Mouse (Mus musculus) CH12.LX (cell line): ENCODE data around the gene Kcnh6. TPM values are rescaled to one million over a fixed set of nuclear protein-coding genes. Genes with fewer than 3 reads are reported as not detected.

Experiments used
- DNase-seq: peaks from one replicate; pipeline ENCODE4 v3.0.0-alpha.2; 2013; ENCODE audit errors: extremely low read depth
- H3K27ac ChIP-seq: 2 replicates; pipeline ENCODE4 v1.5.1; 2012; ENCODE audit warnings: low read depth, mild to moderate bottlenecking, control low read depth, moderate library complexity; ENCODE audit not compliant: insufficient read depth
- H3K27me3 ChIP-seq: replicated peaks from 2 replicates; pipeline ENCODE3; 2012; ENCODE audit warnings: inconsistent platforms
- H3K36me3 ChIP-seq, 2 experiments: replicated peaks in 1 of 2; 2 replicates each; pipeline versions ENCODE3 to v1.6.1; 2012; ENCODE audit warnings: inconsistent platforms in 1 of 2, low read length in 1 of 2, mild to moderate bottlenecking in 1 of 2, mixed read lengths in 1 of 2, moderate library complexity in 1 of 2; ENCODE audit not compliant: control insufficient read depth in 1 of 2, insufficient read depth in 1 of 2
- H3K4me1 ChIP-seq, 2 experiments: 2 replicates each; pipeline ENCODE4 v1.6.1; 2012; ENCODE audit warnings: inconsistent platforms in 1 of 2, moderate library complexity in 1 of 2; ENCODE audit not compliant: insufficient read depth in 2 of 2, control insufficient read depth in 1 of 2
- H3K4me2 ChIP-seq: 2 replicates; pipeline ENCODE4 v1.6.1; 2012; ENCODE audit warnings: low read depth, mild to moderate bottlenecking, control low read depth; ENCODE audit not compliant: poor library complexity, insufficient read depth, severe bottlenecking
- H3K4me3 ChIP-seq, 3 experiments: fragments of 150-350 bp in 1 of 3; sonication (generic) in 1 of 3; replicated peaks in 1 of 3; 2 replicates each; pipeline versions ENCODE3 to v1.5.1; 2011 to 2012; ENCODE audit warnings: low read depth in 2 of 3, low read length in 2 of 3, mild to moderate bottlenecking in 2 of 3, moderate library complexity in 2 of 3, control low read depth in 1 of 3, improper control_type of control experiment in 1 of 3, inconsistent platforms in 1 of 3, mixed read lengths in 1 of 3; ENCODE audit not compliant: poor library complexity in 1 of 3
- H3K79me2 ChIP-seq: replicated peaks from 2 replicates; pipeline ENCODE4 v1.6.1; 2012; ENCODE audit warnings: mild to moderate bottlenecking, moderate library complexity; ENCODE audit not compliant: control insufficient read depth, poor library complexity, insufficient read depth, severe bottlenecking; ENCODE audit errors: extremely low read depth
- H3K9ac ChIP-seq: 2 replicates; pipeline ENCODE4 v1.6.1; 2012; ENCODE audit warnings: low read depth, mild to moderate bottlenecking, control low read depth, moderate library complexity; ENCODE audit not compliant: insufficient read depth
- H3K9me3 ChIP-seq: replicated peaks from 2 replicates; pipeline ENCODE3; 2012; ENCODE audit warnings: low read length, inconsistent platforms, mixed read lengths
- BHLHE40 ChIP-seq: IDR thresholded peaks from 2 replicates; pipeline ENCODE4 v1.6.1; 2011; ENCODE audit warnings: mild to moderate bottlenecking, low read depth, low read length, improper control_type of control experiment
- CHD2 ChIP-seq: IDR thresholded peaks from 2 replicates; pipeline ENCODE4 v1.6.1; 2011; ENCODE audit warnings: low read length, improper control_type of control experiment
- ELF1 ChIP-seq: IDR thresholded peaks from 2 replicates; pipeline ENCODE4 v1.6.1; 2014; ENCODE audit warnings: low read depth, mild to moderate bottlenecking, inconsistent platforms, low read length, improper control_type of control experiment
- GABPA ChIP-seq: IDR thresholded peaks from 2 replicates; pipeline ENCODE4 v1.6.1; 2012; ENCODE audit warnings: low read depth, low read length, improper control_type of control experiment, inconsistent platforms; ENCODE audit not compliant: insufficient replicate concordance
- HCFC1 ChIP-seq: IDR thresholded peaks from 2 replicates; pipeline ENCODE4 v1.6.1; 2012; ENCODE audit warnings: low read depth, mild to moderate bottlenecking, inconsistent platforms, low read length, improper control_type of control experiment
- JUND ChIP-seq: conservative IDR thresholded peaks from 2 replicates; pipeline ENCODE4 v1.6.1; 2011; ENCODE audit warnings: low read depth, low read length, improper control_type of control experiment
- MAX ChIP-seq: IDR thresholded peaks from 2 replicates; pipeline ENCODE4 v1.6.1; 2011; ENCODE audit warnings: low read length, improper control_type of control experiment
- MXI1 ChIP-seq: IDR thresholded peaks from 2 replicates; pipeline ENCODE4 v1.6.1; 2011; ENCODE audit warnings: mild to moderate bottlenecking, low read depth, low read length, improper control_type of control experiment
- NELFE ChIP-seq: IDR thresholded peaks from 2 replicates; pipeline ENCODE4 v1.6.1; 2011; ENCODE audit warnings: low read depth, low read length, improper control_type of control experiment
- PAX5 ChIP-seq: IDR thresholded peaks from 2 replicates; pipeline ENCODE4 v1.6.1; 2012; ENCODE audit warnings: low read length, inconsistent platforms, mixed read lengths
- POLR2A ChIP-seq: IDR thresholded peaks from 2 replicates; pipeline ENCODE4 v1.6.1; 2011; ENCODE audit warnings: low read depth, mild to moderate bottlenecking, improper control_type of control experiment, low read length
- POLR2AphosphoS2 ChIP-seq: IDR thresholded peaks from 2 replicates; pipeline ENCODE4 v1.6.1; 2011; ENCODE audit warnings: low read depth, low read length, improper control_type of control experiment
- RAD21 ChIP-seq: IDR thresholded peaks from 2 replicates; pipeline ENCODE4 v1.6.1; 2011; ENCODE audit warnings: low read depth, mild to moderate bottlenecking, low read length, improper control_type of control experiment, moderate library complexity
- RCOR1 ChIP-seq: conservative IDR thresholded peaks from 2 replicates; pipeline ENCODE4 v1.6.1; 2012; ENCODE audit warnings: low read depth, mild to moderate bottlenecking, inconsistent platforms, low read length, improper control_type of control experiment
- USF1 ChIP-seq: IDR thresholded peaks from 2 replicates; pipeline ENCODE4 v1.6.1; 2014; ENCODE audit warnings: low read depth, mild to moderate bottlenecking, inconsistent platforms, low read length, improper control_type of control experiment
- USF2 ChIP-seq: conservative IDR thresholded peaks from 2 replicates; pipeline ENCODE4 v1.6.1; 2011; ENCODE audit warnings: low read depth, low read length, improper control_type of control experiment
- ZC3H11A ChIP-seq: IDR thresholded peaks from 2 replicates; pipeline ENCODE4 v1.6.1; 2012; ENCODE audit warnings: low read depth, mild to moderate bottlenecking, inconsistent platforms, low read length, improper control_type of control experiment
- ZMIZ1 ChIP-seq: IDR thresholded peaks from 2 replicates; pipeline ENCODE4 v1.6.1; 2012; ENCODE audit warnings: low read depth, mild to moderate bottlenecking, inconsistent platforms, low read length, improper control_type of control experiment
- ZNF384 ChIP-seq: IDR thresholded peaks from 2 replicates; pipeline ENCODE4 v1.6.1; 2012; ENCODE audit warnings: low read depth, low read length, improper control_type of control experiment, inconsistent platforms
- dilution Hi-C: fragments of 300-500 bp; cut with MboI; formaldehyde crosslinking; loops from 2 replicates; pipeline ENCODE4 v1.14.3; 2020; ENCODE audit warnings: low sequenced_read_pairs; ENCODE audit not compliant: extremely low pct_unique_long_range_greater_than_20kb, extremely low pct_ligation_motif_present
- in situ Hi-C: fragments of 300-500 bp; cut with MboI; formaldehyde crosslinking; loops from 3 replicates; pipeline ENCODE4 v1.14.3; 2019; ENCODE audit warnings: low sequenced_read_pairs, low pct_ligation_motif_present, low pct_unique_long_range_greater_than_20kb, mixed read lengths
- polyA plus RNA-seq: library from polyadenylated mRNA; unstranded; fragments of >175 nt; gene quantifications from 2 replicates; pipeline ENCODE4 v1.2.1, GENCODE M21; 2012; ENCODE audit warnings: low read depth; ENCODE audit not compliant: insufficient read length
- total RNA-seq, 2 experiments: library from RNA; depleted of rRNA; stranded (reverse); fragments of 300-350 nt in 1 of 2; fragments of >200 nt in 1 of 2; gene quantifications; 2 replicates each; pipeline ENCODE4 v1.2.3; 2012 to 2014

Gene Kcnh6
- total and polyA plus RNA-seq, 3 experiments, result 0.19 to 0.25 TPM; not detected in 1

GRCm38 (mm10) chr11:106061311-106061710, 53.4 kb downstream of the Kcnh6 start:
- H3K4me1 ChIP-seq, result peaks cover 0 to 7% of the 10 kb centered on the region in 2 experiments; a peak in 2 of 4 replicates
- in situ Hi-C loops, result no loop called here
- H3K27ac ChIP-seq, result no peak overlapping the region
- H3K36me3 ChIP-seq, result peaks cover 27 to 49% of the 10 kb centered on the region in 2 experiments
- no peaks in the 10 kb centered on the region for H3K9me3 ChIP-seq
- no peak overlapping the region for H3K4me3 ChIP-seq
- no peak for DNase-seq
- no peak for TF ChIP-seq MXI1
- no peak for TF ChIP-seq ELF1
- no peak for TF ChIP-seq ZC3H11A
- no peak for TF ChIP-seq JUND
- no peak for TF ChIP-seq MAX
- TF ChIP-seq GABPA, result no peak
- TF ChIP-seq, all 38 proteins: peak for 0
- H3K79me2 ChIP-seq, result no peaks in the 10 kb centered on the region
- no peak overlapping the region for H3K9ac ChIP-seq
- no peak overlapping the region for H3K4me2 ChIP-seq
- dilution Hi-C loops, result loop anchor here (25.0 kb wide), 1 partner anchor 124 kb away; no protein-coding TSS in a partner anchor
- H3K27me3 ChIP-seq, result no peaks in the 10 kb centered on the region

- no peaks in the 10 kb centered on the region for H3K79me2 ChIP-seq
- H3K4me3 ChIP-seq, result no peak overlapping the region
- no peak for DNase-seq
- no peak overlapping the region for H3K27ac ChIP-seq
- no peaks in the 10 kb centered on the region for H3K27me3 ChIP-seq
- TF ChIP-seq USF1, result no peak
- TF ChIP-seq POLR2A, result no peak
- TF ChIP-seq MXI1, result no peak
- TF ChIP-seq PAX5, result no peak
- no peak for TF ChIP-seq ZMIZ1
- no peak for TF ChIP-seq ZNF384
- no peak for TF ChIP-seq USF2
- no peak for TF ChIP-seq POLR2AphosphoS2
- TF ChIP-seq HCFC1, result no peak
- no peak for TF ChIP-seq BHLHE40
- no peak for TF ChIP-seq RAD21
- no peak for TF ChIP-seq CHD2
- no peak for TF ChIP-seq NELFE
- no peak for TF ChIP-seq RCOR1
- H3K4me1 ChIP-seq, result peaks cover 7 to 21% of the 10 kb centered on the region in 2 experiments
- H3K36me3 ChIP-seq, result peaks cover 5 to 35% of the 10 kb centered on the region in 2 experiments
- in situ Hi-C loops, result no loop called here
- no peak overlapping the region for H3K9ac ChIP-seq
- no peak overlapping the region for H3K4me2 ChIP-seq
- dilution Hi-C loops, result loop anchor here (25.0 kb wide), 1 partner anchor 126 kb away; no protein-coding TSS in a partner anchor
- H3K9me3 ChIP-seq, result no peaks in the 10 kb centered on the region
Measured at GRCm38 (mm10) chr11:106063756-106064155, 55.8 kb downstream of the Kcnh6 start.
